Mouse (Mus musculus) heart, postnatal 4 days (tissue): ENCODE data around the gene Ccdc103. TPM values are rescaled to one million over a fixed set of nuclear protein-coding genes. Genes with fewer than 3 reads are reported as not detected.

ENCODE experiments used
- DNase-seq: peaks from one replicate; pipeline ENCODE4 v3.0.0; 2021
- total RNA-seq, 2 experiments: library from RNA; stranded (reverse); gene quantifications; 2 replicates each; pipeline ENCODE4 v1.2.3; 2021

The Ccdc103 gene
- total RNA-seq: under 1 TPM in 1 of 2 experiments, not detected in 1; 0.54 TPM

DNA sequence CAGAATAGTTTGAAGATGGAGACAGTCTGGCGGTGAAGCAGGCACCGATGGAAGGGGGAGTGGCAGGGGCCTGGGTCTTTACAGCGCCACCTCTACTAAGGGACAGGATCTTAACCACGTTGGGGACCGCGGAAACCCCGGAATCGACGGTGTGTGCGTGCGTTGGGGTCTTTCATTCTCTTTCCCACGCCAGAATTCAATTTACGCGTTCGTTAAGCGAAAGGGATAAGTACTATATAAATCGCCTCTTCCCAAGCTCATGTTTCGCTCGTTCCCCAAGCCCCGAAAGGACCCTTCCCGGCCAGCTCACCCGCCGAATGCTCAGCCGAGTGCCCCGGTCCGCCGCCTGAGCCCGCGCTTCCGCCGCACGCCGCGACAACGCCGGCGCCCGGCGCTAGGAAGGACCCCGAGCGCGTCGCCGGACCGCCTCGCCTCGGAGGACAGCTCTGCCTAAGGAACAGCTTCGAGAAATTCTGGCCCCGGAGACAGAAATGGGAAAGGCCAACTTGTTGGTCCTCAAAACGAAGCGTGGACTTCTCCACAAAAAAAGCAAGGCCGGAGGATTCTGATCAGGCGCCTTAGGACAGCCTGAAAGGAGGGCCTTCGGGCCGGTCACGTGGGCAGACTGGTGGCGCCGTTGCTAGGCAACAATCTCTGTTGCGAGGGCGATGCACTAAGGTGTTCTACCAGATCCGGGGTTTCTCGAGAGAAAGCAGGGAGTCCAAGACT lies at the start of gene Ccdc103, which contains the start of gene Eftud2:
Gene Ccdc103 (plus strand): TSS at position 620 of the 729 bp plus-strand sequence.
Gene Eftud2 (minus strand): TSS at position 401 of the 729 bp plus-strand sequence.
- peak; percentile 94 for DNase-seq

DNA sequence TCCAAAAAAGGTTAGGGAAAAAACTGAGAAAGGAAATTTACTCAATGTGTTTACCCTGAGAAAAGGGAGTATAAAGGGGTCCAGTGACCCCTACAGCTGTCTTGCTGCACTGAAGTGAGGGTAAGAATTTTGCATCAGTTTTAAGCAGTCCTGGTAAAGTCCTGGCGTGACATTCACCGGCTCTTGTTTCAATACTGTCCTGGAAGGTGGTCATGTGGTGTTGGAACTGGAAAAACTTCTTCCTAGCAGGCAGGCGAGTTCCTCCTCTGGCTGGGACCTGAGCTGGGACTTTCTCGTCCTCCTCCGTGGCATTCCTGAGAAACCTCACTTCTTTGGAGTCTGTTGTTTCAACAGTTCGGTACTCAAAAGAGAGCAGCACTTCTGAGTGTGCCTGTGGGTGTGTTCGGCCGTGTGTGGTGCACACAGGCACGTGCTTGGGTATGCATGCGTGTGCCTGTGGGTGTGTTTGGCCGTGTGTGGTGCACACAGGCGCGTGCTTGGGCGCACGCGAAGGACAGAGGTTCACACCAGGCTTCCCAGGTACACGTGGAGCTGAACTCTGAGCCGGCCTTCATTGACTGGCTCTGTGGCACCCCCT lies 48.2 kb upstream of the Ccdc103 start:
- no peak for DNase-seq

DNA sequence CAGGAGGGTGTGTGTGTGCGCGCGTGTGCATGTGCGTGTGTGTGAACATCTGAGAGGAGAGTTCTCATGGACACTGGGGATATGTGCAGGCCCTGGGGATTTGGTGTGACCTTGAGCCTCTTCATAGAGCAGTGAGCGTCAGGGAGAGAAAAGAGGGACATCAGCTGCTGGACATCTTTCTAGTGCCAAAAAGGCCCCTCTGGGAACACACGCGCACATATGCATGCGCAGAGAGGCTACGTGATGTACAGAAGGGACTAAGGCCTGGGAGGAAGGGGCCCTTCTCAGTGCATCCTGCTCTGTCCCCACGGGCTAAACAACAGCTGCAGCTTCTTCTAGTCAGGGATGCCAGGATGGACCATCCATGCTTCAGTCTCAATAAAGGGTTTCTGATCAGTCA lies 46.8 kb upstream of the Ccdc103 start:
- DNase-seq: peak; percentile 28

DNA sequence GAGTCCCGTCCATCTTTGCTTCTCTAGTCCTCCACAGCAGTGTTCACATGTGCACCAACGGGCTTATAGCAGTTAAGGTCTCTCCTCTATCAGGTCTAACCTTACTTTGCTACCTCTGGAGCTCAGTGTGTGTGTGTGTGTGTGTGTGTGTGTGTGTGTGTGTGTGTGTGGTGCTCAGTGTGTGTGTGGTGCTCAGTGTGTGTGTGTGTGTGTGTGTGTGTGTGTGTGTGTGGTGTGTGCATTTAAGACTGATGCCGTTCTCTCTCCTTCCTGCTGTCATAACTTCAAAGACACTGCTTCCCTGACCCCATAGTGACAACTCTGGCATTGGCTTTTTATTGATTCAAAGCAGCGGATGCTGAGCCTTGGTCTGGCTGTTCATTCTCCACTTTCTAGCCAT lies 45.5 kb upstream of the Ccdc103 start, which contains the start of gene Higd1b:
Gene Higd1b (plus strand): TSS at position 301 of the 400 bp plus-strand sequence.
- no peak for DNase-seq

DNA sequence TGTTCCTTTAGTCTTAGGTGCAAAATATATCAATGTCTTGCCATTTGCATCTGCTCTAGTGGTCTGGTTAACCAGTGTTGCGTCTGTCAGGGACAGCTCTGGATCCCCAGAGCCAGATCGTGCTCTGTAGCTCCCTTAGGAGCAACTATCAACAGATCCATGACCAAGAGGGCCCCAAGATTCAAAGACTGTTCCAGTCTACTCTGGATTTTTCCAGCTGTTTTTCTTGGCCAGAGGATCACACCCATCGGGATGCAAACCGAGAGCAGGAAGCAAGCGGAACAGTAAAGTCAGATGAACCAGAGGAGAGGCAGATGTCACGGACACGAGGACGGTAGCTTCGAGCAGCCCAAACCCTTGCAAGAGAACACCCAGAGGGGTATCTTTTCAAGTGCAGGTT lies 44.9 kb upstream of the Ccdc103 start:
- no peak for DNase-seq

DNA sequence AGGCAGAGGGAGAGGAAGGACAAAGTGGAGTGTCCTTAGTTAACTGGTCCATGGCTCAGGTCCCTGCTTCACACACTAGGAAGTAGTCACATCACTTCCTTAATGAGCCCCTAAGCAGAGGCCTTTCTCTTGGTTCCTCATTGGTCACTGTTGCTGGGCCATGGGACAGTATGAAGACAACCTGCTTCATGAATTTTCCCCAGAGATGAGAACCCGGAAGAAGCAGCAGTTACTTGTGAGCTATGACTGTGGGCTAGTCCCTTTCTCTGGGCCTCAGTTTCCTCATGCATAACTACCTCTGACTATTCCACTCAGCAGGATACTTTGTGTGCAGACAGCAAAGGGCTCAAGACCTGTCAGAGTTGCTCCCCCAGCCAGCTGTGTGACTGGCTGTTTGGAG lies 43.6 kb upstream of the Ccdc103 start:
- no peak for DNase-seq

DNA sequence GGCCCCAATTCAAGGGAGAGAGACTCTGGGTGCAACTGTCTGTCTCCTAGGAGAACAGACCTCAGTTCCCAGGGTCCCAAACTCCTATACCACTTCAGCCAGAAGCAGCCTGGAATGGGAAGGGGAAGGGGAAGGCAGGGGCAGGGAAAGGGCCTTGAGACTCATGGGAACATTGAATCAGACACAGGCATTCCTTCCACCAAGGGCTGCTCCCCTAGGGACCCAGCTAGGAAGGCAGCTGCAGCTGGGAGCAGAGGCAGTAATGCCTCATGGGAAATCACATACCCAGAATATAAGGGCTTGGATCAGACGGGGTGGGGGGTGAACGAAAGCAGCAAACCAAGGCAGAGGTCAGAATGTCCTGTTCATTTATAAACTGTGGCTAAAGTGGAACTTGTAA lies 42.9 kb upstream of the Ccdc103 start:
- DNase-seq: peak; percentile 40

DNA sequence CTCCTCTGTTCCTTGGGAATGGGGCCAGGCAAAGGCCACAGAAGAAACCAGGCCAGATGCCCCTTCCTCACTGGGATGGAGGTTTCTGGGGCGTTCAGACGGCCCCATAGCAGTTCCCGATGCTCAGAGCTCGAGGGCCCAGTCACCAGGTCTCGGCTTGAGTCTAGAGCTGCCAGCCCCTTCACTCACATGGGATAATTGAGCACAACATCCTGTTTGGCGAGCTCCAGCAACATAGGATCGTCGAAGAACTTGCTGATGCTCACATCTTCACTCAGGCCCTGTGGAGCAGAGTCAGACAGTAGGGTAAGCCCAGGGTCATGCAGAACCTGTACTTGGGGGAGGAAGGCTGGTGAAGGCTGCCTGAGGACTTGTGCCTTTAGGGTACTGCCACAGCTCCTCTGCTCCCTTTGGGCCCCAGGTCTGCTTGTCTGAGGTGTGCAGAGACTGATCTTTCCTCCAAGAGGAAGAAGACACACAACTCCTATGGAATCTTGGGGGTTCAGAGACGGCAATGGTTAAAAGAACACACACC lies 42.3 kb upstream of the Ccdc103 start:
- DNase-seq: no peak

DNA sequence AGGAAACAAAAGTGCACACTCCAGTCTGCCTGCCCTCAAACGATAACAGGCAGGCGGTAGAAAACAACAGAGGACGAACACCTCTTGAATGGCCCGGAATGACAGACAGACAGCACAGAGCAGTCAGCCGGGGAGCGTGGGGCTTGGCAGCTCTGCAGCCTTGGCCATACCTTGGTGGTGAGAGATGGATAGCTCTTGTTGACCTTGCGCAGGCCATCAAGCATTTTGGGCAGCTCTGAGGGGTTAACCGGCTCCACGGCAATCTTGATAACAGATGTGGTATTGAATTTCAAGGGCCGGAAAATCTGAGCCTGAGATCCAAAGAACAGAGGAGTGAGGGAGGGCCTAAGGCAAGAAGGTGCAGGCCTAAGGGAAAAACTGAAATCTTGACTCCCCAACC lies 35.1 kb upstream of the Ccdc103 start:
- DNase-seq: no peak

DNA sequence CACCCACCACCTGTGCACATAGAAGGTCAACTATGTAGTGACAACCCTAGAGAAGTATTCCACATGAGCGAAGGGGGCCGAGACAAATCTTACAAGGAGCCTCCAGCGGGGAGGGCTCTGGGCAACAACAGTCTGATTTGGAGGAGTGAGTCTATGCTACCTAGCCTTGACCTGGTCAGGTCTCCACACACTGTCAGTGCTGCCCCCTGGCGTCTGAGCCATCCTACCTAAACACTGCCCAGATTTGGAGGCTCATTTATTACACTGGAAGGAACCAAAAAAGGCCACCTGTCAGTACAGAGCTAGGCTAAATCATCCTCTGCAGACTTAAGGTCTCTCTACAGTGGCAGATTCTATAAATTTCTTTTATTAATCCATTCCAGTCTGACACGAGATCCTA lies 29.1 kb upstream of the Ccdc103 start:
- DNase-seq: peak; percentile 84

DNA sequence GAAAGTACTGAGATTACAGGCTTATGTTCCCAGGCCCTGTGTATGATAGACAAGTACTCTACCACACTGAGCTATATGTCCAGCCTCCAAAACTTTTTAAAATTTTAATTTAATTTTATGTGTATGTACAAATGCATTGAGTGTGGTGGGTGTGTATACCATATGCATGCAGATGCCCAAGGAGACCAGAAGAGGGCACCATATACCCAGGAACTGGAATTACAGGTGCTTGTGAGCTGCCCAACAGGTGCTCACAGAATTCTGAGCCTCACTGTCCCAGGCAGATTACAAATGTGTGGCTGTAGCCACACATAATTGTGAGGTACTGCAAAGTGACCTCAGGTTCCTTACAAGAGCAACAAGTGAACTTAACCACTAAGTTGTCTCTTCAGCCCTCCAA lies 27.2 kb upstream of the Ccdc103 start:
- no peak for DNase-seq

DNA sequence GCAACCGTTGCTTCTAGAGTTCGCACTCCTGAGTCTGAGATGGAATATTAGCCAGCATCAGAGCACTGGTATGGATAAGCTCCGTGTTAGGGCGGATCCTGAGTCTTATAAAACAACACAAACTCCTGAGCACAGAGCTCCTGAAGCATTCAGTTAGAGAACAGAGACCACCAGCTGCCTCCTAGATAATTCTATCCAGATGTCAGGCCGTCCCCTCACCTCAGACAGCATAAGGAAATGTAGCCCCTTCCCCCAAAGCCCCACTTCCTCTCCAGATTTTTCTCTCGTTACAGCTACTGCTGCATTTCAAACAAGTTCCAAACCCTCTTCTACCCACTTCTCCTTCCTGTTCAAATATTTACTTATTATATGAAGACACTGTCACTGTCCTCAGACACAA lies 25.1 kb upstream of the Ccdc103 start:
- DNase-seq: no peak

DNA sequence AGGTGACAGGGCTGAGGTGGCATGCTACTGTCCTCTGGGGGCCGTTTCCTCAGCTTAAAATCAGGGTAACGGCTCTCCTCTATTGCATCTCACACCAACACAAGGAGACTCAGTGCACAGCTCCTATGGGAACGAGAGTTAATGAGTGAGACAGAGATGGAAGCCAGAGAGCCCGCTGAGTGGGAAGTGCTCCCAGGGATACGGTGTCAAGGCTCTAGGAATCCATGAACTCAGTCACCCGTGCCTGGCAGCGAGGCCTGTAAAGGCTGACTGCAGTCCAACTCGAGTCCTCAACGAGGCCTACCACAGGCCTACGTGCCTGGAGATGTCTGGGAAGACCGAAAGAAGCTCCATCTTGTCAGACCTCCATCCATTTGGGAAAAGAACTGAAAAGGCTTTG lies 22.1 kb upstream of the Ccdc103 start:
- DNase-seq: no peak

DNA sequence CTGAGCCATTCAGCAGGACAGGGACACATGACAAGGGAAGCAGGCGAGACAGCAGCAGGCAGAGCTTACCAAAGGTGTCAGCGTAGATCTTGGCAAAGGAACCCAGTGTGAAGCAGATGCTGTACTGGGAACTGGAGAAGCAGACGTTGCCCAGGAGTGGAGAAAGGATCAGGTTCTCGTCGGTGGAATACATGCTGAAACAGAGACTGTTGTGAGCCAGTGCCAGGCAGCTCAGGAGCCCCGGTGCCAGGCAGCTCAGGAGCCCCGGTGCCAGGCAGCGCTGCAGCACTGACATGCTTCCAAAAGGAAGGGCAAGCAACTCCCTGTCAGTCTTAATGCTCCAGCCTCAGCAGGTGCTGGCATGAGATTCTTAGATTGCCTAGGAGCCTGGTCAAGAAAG lies 21.1 kb upstream of the Ccdc103 start:
- no peak for DNase-seq

DNA sequence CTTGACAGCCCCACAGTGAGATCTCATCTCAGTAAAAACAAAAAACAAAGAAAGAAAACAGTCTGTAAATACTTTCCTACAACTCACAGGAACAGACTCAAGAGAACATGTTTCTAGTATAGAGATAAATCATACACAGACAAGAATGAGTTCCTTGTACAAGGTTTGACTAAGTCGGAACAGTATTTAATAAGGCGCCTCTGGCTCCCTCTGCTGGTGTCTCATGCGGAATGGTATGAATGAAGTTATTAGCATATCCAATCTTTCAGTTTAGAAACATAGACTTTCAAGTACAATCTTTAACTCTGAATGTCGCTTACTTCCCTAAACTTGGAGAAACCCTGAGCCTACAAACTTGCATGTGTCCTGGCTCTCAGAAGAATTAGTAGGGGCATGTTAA lies 16.7 kb upstream of the Ccdc103 start:
- peak; percentile 81 for DNase-seq

DNA sequence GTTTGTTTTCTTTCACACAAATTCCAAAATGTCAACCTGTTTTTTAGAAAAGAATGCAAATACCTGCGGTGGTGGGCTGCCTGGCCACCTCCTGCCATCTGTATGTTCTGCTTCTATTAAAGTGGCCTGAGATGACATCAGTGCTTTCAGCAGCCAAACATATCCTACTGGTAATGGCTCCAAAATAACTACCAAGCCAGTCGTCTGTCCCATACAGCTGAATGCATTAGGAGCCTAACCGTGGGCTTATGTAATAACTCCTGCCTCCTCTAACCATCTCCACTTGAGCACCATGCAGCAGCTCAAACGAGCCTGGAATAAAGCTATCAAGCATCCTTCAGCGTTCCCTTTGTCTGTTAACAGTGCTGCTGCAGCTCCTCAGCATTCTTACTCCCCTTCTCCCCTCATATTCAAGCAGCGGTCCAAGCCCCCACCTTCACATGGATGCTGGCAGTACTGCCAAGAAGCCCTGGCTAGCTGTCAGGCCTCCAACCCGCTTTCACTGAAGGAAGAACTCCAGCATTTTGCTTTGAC lies 6.1 kb upstream of the Ccdc103 start:
- DNase-seq: no peak

DNA sequence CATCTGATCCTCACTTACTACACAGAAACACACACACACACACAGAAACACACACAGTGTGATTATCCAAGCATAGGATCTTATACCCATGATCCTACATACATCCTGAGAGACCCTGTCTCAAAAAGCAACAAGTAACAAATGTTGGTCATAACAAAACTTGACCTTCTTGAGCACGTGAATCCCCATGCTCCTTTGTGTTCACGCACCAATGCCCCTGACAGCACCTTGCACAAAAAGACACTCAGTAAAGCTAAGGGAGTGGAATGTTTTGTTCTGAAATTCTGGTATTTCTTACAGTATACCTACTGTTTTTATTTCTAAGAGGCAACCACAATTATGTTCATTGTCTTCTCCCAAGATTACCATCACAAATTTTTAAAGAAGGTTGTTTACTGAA lies 1.4 kb upstream of the Ccdc103 start:
- no peak for DNase-seq

DNA sequence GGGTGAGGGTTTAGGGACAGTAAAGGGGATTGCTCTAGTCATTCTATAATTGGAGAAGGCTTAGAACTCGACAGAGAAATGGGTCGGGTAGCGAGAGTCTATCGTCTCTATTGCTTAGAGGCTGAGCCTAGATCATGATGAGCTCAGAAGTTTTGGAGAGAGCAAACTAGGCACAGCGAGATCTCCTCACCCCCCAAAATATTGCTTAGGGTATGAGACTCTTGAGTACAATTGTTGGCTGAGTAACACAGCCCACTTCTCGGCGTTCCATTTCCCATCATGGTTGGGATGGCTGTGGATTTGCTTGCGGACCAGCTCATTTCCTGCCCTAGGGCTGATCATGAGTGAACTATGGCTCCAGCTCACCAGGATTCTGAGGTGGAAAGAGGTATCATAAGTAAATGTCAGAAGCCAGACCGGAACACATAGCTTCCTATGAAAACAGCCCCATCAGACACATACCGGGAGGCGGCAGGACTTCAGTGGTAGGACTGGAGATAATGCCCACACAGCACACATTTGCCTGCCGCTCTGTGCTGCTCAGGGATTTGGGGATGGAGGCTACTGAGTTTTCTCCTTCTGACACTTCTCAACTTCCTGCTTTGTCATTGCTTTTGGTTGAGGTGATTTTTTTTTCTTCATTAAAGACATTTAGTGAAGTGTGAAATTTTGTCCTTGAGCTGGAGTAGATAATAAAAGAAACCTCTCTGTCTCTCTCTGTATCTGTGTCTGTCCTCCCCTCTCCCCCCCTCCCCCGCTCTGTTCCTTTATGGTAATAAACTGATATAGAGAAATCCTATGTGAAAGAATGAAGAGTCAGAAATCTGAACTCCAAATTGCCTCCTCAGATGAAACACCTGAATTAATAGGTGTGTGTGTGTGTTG lies 552 bp downstream of the Ccdc103 start:
- DNase-seq: peak; percentile 24

DNA sequence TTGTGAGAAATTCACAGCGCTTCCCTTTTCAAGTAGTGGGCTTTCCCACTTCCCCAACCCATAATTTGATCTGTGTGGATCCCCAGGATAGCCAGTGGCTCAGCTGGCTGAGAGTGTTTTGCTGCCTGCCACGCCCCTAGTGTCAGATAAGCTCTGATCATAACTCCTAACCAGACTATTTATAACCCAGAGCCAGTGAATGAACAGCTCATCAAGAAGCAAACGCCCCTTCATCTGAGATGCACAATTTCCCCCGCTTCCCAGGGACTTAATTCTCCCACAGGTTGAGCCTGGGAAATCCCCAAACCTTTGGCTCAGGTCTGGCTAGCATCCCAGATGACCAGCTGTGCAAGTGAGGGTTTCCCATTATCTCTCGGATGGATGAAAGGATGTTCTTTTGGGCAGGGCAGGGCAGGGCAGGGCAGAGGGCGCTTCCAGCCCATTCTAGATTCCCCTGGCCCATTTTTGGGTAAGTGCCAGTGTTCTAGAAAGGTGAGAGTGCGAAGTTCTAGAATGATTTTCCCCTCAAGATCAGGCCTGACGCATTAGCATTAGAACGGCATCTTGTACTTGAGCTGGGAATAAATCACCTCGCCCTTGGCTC lies 3.7 kb downstream of the Ccdc103 start, which contains the start of gene Fam187a:
Gene Fam187a (plus strand): TSS at position 554 of the 604 bp plus-strand sequence.
- no peak for DNase-seq

DNA sequence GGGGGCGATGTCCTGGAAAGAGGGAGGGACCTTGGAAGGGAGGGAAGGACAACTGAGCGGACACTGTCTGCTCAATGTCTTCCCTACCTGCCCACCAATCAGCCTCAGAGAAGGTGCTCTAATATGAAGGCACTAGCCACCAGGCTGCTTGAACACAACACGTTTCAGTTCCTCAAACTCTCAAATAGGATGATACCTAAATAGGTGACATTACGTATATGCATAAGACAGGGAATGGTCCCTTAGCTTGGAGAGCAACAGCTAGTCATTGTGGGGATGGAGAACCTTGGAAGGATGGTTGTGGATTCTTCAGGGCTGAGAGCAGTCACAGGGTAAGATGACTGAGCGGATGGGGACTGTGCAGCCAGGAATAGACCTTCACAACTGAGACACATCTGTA lies 6.4 kb downstream of the Ccdc103 start:
- no peak for DNase-seq

DNA sequence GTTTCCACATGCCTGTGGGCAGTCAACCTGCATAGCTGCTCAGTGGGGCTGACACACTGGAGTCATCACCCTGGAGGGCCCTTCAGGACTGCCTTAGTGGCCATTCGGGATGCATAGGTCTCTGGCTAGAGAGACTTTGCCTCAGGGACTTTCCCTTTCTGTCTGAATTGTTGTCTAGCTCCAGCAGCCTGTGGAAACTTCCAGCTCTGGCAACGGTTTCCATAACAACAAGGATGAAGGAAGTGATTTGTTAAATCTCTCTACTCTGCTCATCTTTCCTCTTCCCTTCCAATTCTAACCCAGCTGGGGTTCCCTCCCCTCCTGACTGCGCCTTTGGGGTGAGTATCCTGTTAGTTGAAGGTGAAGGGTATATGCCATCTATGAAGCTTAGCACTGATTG lies 7.1 kb downstream of the Ccdc103 start:
- DNase-seq: no peak

DNA sequence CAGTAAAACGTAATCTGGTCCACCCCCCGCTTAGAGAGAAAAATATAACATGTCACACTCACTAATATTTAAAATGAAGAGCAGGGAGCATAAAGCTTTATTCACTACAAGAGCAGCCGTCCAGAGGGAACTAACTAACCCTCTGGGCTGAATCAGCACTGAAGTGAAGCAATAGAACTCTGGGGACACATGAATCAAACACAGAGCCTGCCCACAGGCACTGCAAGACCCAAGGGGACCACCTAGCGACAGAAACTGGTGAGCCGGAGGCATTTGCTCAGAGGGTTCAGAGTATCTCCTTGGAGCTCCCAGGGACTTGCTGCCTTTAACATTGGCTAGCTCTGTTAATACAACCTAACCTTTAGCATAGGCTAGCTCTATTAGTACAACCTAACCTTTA lies 9.1 kb downstream of the Ccdc103 start:
- DNase-seq: no peak
